Comparison of ENCODE assay signal across 28 mouse cellular contexts in the genomic region with DNA sequence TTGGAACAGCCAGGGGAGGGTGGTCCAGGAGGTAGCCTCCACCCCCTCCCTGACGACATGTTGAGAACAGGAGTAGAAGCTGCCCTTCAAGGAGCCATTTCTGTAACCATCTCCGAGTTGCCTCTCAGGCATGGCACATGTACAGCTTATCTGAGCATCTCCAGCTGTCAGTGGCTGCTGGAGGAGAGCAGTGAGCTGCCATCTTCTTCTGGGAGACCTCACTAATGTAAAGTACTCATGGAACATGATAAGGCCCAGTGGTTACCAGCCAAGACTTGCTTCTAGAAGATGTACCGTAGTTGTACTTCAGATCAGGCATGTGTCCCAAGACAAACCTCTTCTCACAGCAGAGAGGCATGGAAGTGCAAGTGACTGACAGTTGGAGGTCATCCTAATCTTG. TPM values are rescaled to one million over a fixed set of nuclear protein-coding genes. Genes with fewer than 3 reads are reported as not detected.
"Had no signal": no experiment of that assay in that cellular context is flagged by ENCODE, and none has a peak within 500 bp of the region (broad histone marks: within the 10 kb centered on the region; RNA-seq: fewer than 3 reads in every experiment).

No protein-coding gene starts in this region.

- H3K27ac ChIP-seq: left cerebral cortex, adult 2 months; lung, embryonic 15.5 days; midbrain, embryonic 12.5 days; midbrain, embryonic 15.5 days; neural tube, embryonic 12.5 days; neural tube, embryonic 15.5 days; stomach, embryonic 15.5 days had no signal

- H3K9ac ChIP-seq: lung, embryonic 15.5 days; midbrain, embryonic 12.5 days; midbrain, embryonic 15.5 days; neural tube, embryonic 12.5 days; neural tube, embryonic 15.5 days; stomach, embryonic 15.5 days had no signal

- DNase-seq: kidney, adult 18-20 months; kidney, adult 9 months; kidney, postnatal 14 days; kidney, postnatal 4 days; lung, adult 18-20 months; lung, postnatal 14 days; lung, postnatal 4 days; right cerebral cortex, adult 18-20 months; right cerebral cortex, postnatal 14 days; spleen, adult 18-20 months; thymus, postnatal 36 days had no signal

- H3K9me3 ChIP-seq: lung, embryonic 15.5 days; midbrain, embryonic 12.5 days; midbrain, embryonic 15.5 days; neural tube, embryonic 12.5 days; neural tube, embryonic 15.5 days; stomach, embryonic 15.5 days had no signal

- H3K4me3 ChIP-seq: left cerebral cortex, adult 2 months; lung, embryonic 15.5 days; midbrain, embryonic 12.5 days; midbrain, embryonic 15.5 days; neural tube, embryonic 12.5 days; neural tube, embryonic 15.5 days; stomach, embryonic 15.5 days had no signal

- H3K27me3 ChIP-seq: lung, embryonic 15.5 days; midbrain, embryonic 12.5 days; midbrain, embryonic 15.5 days; neural tube, embryonic 12.5 days; neural tube, embryonic 15.5 days; stomach, embryonic 15.5 days had no signal

- H3K36me3 ChIP-seq: lung, embryonic 15.5 days; midbrain, embryonic 12.5 days; midbrain, embryonic 15.5 days; neural tube, embryonic 12.5 days; neural tube, embryonic 15.5 days; stomach, embryonic 15.5 days had no signal

- H3K4me2 ChIP-seq: lung, embryonic 15.5 days; midbrain, embryonic 12.5 days; midbrain, embryonic 15.5 days; neural tube, embryonic 12.5 days; neural tube, embryonic 15.5 days; stomach, embryonic 15.5 days had no signal

- ATAC-seq: inflammation-experienced regulatory T-cells, adult 6 months; intestine, embryonic 16.5 days; midbrain, embryonic 15.5 days had no signal

RNA-seq across cellular contexts. Expression of a gene that starts 43.9 kb away (rescaled TPM):
- total RNA-seq: layer of hippocampus, adult 8-10 months; layer of hippocampus, postnatal 10 days; layer of hippocampus, postnatal 36 days; left cerebral cortex, adult 2 months; left cerebral cortex, postnatal 10 days; left cerebral cortex, postnatal 36 days had no signal
- polyA plus RNA-seq: inflammation-experienced regulatory T-cells, adult 6 months; limb, embryonic 11.5 days; urinary bladder, adult 2 months had no signal

RNA-seq across cellular contexts. Expression of a gene that starts 58.6 kb away (rescaled TPM):
- total RNA-seq: layer of hippocampus, adult 8-10 months; layer of hippocampus, postnatal 10 days; layer of hippocampus, postnatal 36 days; left cerebral cortex, adult 2 months; left cerebral cortex, postnatal 10 days; left cerebral cortex, postnatal 36 days had no signal
- polyA plus RNA-seq: inflammation-experienced regulatory T-cells, adult 6 months; limb, embryonic 11.5 days; limb, embryonic 14.5 days; lung, embryonic 15.5 days; midbrain, embryonic 12.5 days; midbrain, embryonic 15.5 days; neural tube, embryonic 12.5 days; neural tube, embryonic 15.5 days had no signal
